Mouse (Mus musculus) midbrain, postnatal 0 days (tissue): Measurements from ENCODE around the gene Olfr1448. TPM values are rescaled to one million over a fixed set of nuclear protein-coding genes. Genes with fewer than 3 reads are reported as not detected.
"Not testable (repeated sequence)": the region's sequence is repeated elsewhere in the genome, so short reads cannot be mapped to it uniquely, and the experiment has no call there.

Experiments
- ATAC-seq: fragments of 200-750 bp; cut with Nextera tagmentation; 2 replicates; pipeline ENCODE4 v1.8.0; 2017; ENCODE audit warnings: moderate number of reproducible peaks, mild to moderate bottlenecking, moderate TSS enrichment, moderate library complexity; ENCODE audit not compliant: low FRiP score
- DNase-seq: peaks from one replicate; pipeline ENCODE4 v3.0.0-alpha.2; 2015; ENCODE audit warnings: low spot score
- H3K27ac ChIP-seq: fragments of 300-500 bp; sonication (generic); 2 replicates; pipeline ENCODE4 v1.5.1; 2014; ENCODE audit warnings: low read depth, mild to moderate bottlenecking, low read length, mixed read lengths
- H3K27me3 ChIP-seq: fragments of 300-500 bp; sonication (generic); 2 replicates; pipeline ENCODE4 v1.6.1; 2014; ENCODE audit warnings: low read length, control low read depth, mixed read lengths; ENCODE audit not compliant: insufficient read depth
- H3K36me3 ChIP-seq: fragments of 300-500 bp; sonication (generic); 2 replicates; pipeline ENCODE4 v1.6.1; 2014; ENCODE audit warnings: low read length, control low read depth, mixed read lengths; ENCODE audit not compliant: insufficient read depth
- H3K4me1 ChIP-seq: fragments of 300-500 bp; sonication (generic); 2 replicates; pipeline ENCODE4 v1.6.1; 2014; ENCODE audit warnings: mild to moderate bottlenecking, control low read depth, antibody characterized with exemption, low read length, mixed read lengths; ENCODE audit not compliant: insufficient read depth
- H3K4me2 ChIP-seq: fragments of 300-500 bp; sonication (generic); 2 replicates; pipeline ENCODE4 v1.6.1; 2014; ENCODE audit warnings: low read depth, mild to moderate bottlenecking, low read length, mixed read lengths; ENCODE audit not compliant: poor library complexity, severe bottlenecking
- H3K4me3 ChIP-seq: fragments of 300-500 bp; sonication (generic); 2 replicates; pipeline ENCODE4 v1.5.1; 2014; ENCODE audit warnings: low read depth, mild to moderate bottlenecking, low read length, moderate library complexity
- H3K9ac ChIP-seq: fragments of 300-500 bp; sonication (generic); replicated peaks from 2 replicates; pipeline ENCODE4 v1.6.1; 2014; ENCODE audit warnings: mild to moderate bottlenecking, low read length, moderate library complexity, mixed read lengths; ENCODE audit not compliant: poor library complexity, severe bottlenecking
- H3K9me3 ChIP-seq: fragments of 300-500 bp; sonication (generic); 2 replicates; pipeline ENCODE4 v1.6.1; 2016; ENCODE audit warnings: low read length, control low read depth
- CTCF ChIP-seq: IDR thresholded peaks from 2 replicates; pipeline ENCODE4 v1.5.1; 2016; ENCODE audit warnings: antibody characterized with exemption, mild to moderate bottlenecking
- WGBS: fragments of 180-500 bp; shearing (Covaris S2); extraction: QIAGEN DNeasy Blood & Tissue Kit; methylation state at CpG from one replicate; pipeline ENCODE4 v1.1.7; 2014; 5-methylcytosine and 5-hydroxymethylcytosine counted together
- polyA plus RNA-seq: library from polyadenylated mRNA; unstranded; fragments of >200 nt; fragmentation: Nextera tagmentation; extraction: Ambion mirVana; gene quantifications from 2 replicates; pipeline ENCODE4 v1.2.1, GENCODE M21; 2015
- total RNA-seq: library from RNA; depleted of rRNA; stranded (reverse); fragments of >200 nt; gene quantifications from 2 replicates; pipeline ENCODE4 v1.2.3, GENCODE M21; 2014; rRNA removed

The Olfr1448 gene
- total RNA-seq, result not detected in 2 replicates
- not detected in 2 replicates for polyA plus RNA-seq

- H3K9me3 ChIP-seq, result 0 out of 2 replicates have a peak, but pooled peaks cover 6% of the 10 kb centered on the region
- no peak within 1 kb of the TSS for H3K9ac ChIP-seq
- H3K36me3 ChIP-seq, result no peaks in the 10 kb centered on the region
- no peaks in the 10 kb centered on the region for H3K27me3 ChIP-seq
- TF ChIP-seq CTCF, result no peak
- no peak within 1 kb of the TSS for H3K4me3 ChIP-seq
- H3K4me1 ChIP-seq, result no peaks in the 10 kb centered on the region
- ATAC-seq, result no peak
- DNase-seq, result no peak
- WGBS, result 63% methylated on average over 1 of the region's 1 CpGs
- H3K4me2 ChIP-seq, result no peak within 1 kb of the TSS
- no peak within 1 kb of the TSS for H3K27ac ChIP-seq
Measured at GRCm38 (mm10) chr19:12924319-12924718, at the start of gene Olfr1448. Olfr1448 (minus strand) TSS chr19:12924419.

- H3K27me3 ChIP-seq, H3K9ac ChIP-seq, DNase-seq, H3K4me1 ChIP-seq, H3K36me3 ChIP-seq, ATAC-seq, H3K9me3 ChIP-seq, H3K4me2 ChIP-seq, H3K27ac ChIP-seq, H3K4me3 ChIP-seq: not testable (repeated sequence)
- 85% methylated on average over 5 of the region's 5 CpGs for WGBS
Measured at GRCm38 (mm10) chr19:12970082-12970481, 45.9 kb upstream of the Olfr1448 start.

- H3K27me3 ChIP-seq, result no peaks in the 10 kb centered on the region
- DNase-seq (no peak), ATAC-seq (no peak)
- H3K4me1 ChIP-seq, result no peaks in the 10 kb centered on the region
- H3K4me3 ChIP-seq, result no peak within 1 kb of the TSS
- no peak within 1 kb of the TSS for H3K9ac ChIP-seq
- H3K27ac ChIP-seq, result no peak within 1 kb of the TSS
- H3K4me2 ChIP-seq, result no peak within 1 kb of the TSS
- 87% methylated on average over 1 of the region's 1 CpGs for WGBS
- no peak for TF ChIP-seq CTCF
- no peaks in the 10 kb centered on the region for H3K36me3 ChIP-seq
- H3K9me3 ChIP-seq, result peaks cover 4% of the 10 kb centered on the region; the same call in 1 of the 2 replicates
Measured at GRCm38 (mm10) chr19:12949958-12950357, 25.7 kb upstream of the Olfr1448 start, which contains the start of gene Olfr1450. Olfr1450 (plus strand) TSS chr19:12950258.

GRCm38 (mm10) chr19:12930540-12930939, 6.3 kb upstream of the Olfr1448 start, which contains the start of gene Olfr1449:
Olfr1449 (plus strand) TSS chr19:12930840.
- no peaks in the 10 kb centered on the region for H3K36me3 ChIP-seq
- 0 out of 2 replicates have a peak, but pooled peaks cover 4% of the 10 kb centered on the region for H3K9me3 ChIP-seq
- H3K9ac ChIP-seq, result no peak within 1 kb of the TSS
- no peak within 1 kb of the TSS for H3K4me2 ChIP-seq
- H3K4me3 ChIP-seq, result no peak within 1 kb of the TSS
- H3K27me3 ChIP-seq, result no peaks in the 10 kb centered on the region
- no peaks in the 10 kb centered on the region for H3K4me1 ChIP-seq
- no peak for DNase-seq
- no peak for TF ChIP-seq CTCF
- no peak for ATAC-seq
- H3K27ac ChIP-seq, result no peak within 1 kb of the TSS

GRCm38 (mm10) chr19:12903643-12904042, 20.6 kb downstream of the Olfr1448 start, which contains the start of gene Olfr1447:
Olfr1447 (minus strand) TSS chr19:12903743.
- WGBS, result 89% methylated on average over 1 of the region's 1 CpGs

GRCm38 (mm10) chr19:12893424-12893823, 30.8 kb downstream of the Olfr1448 start, which contains the start of gene Olfr1446:
Olfr1446 (minus strand) TSS chr19:12893524.
- no peak for DNase-seq
- no peak within 1 kb of the TSS for H3K4me2 ChIP-seq
- no peak for ATAC-seq
- no peaks in the 10 kb centered on the region for H3K9me3 ChIP-seq
- H3K4me3 ChIP-seq, result no peak within 1 kb of the TSS
- no peaks in the 10 kb centered on the region for H3K36me3 ChIP-seq
- 79% methylated on average over 1 of the region's 1 CpGs for WGBS
- H3K27me3 ChIP-seq, result no peaks in the 10 kb centered on the region
- no peaks in the 10 kb centered on the region for H3K4me1 ChIP-seq
- no peak within 1 kb of the TSS for H3K27ac ChIP-seq
- no peak within 1 kb of the TSS for H3K9ac ChIP-seq
- no peak for TF ChIP-seq CTCF

More at GRCm38 (mm10) chr19:12903643-12904042, 20.6 kb downstream of the Olfr1448 start, which contains the start of gene Olfr1447:
- no peak for TF ChIP-seq CTCF
- ATAC-seq (no peak), DNase-seq (no peak)
- Histone ChIP-seq H3K36me3 (no peaks in the 10 kb centered on the region), H3K9me3 (peaks cover 4% of the 10 kb centered on the region; the same call in 1 of the 2 replicates), H3K4me1 (no peaks in the 10 kb centered on the region), H3K9ac (no peak within 1 kb of the TSS), H3K27me3 (no peaks in the 10 kb centered on the region), H3K27ac (no peak within 1 kb of the TSS), H3K4me3 (no peak within 1 kb of the TSS), H3K4me2 (no peak within 1 kb of the TSS)
